Mouse (Mus musculus) brain, embryonic 14.5 days (tissue): ENCODE data around the gene Aak1.

Experiments used
- CTCF ChIP-seq: fragments of 200-500 bp; IDR thresholded peaks from 2 replicates; pipeline ENCODE4 v1.5.1; 2012; ENCODE audit warnings: inconsistent platforms, mild to moderate bottlenecking, moderate library complexity, borderline replicate concordance; ENCODE audit not compliant: insufficient read depth, insufficient read length; ENCODE audit errors: extremely low read depth
- POLR2A ChIP-seq: fragments of 200-500 bp; IDR thresholded peaks from 2 replicates; pipeline ENCODE4 v1.6.1; 2012; ENCODE audit warnings: mild to moderate bottlenecking, inconsistent platforms, borderline replicate concordance; ENCODE audit not compliant: poor library complexity, insufficient read depth, insufficient read length, severe bottlenecking; ENCODE audit errors: extremely low read depth

- TF ChIP-seq CTCF (no peak), POLR2A (no peak)
Measured at GRCm38 (mm10) chr6:86858606-86859005, 9.3 kb downstream of the Aak1 start.
